Mouse (Mus musculus): Measurements from ENCODE around the gene Gm49398. TPM values are rescaled to one million over a fixed set of nuclear protein-coding genes. Genes with fewer than 3 reads are reported as not detected.

Gene Gm49398
- not detected in 2 replicates for polyA plus RNA-seq (2014; fragmentation: Nextera tagmentation; extraction: Ambion mirVana)

DNA sequence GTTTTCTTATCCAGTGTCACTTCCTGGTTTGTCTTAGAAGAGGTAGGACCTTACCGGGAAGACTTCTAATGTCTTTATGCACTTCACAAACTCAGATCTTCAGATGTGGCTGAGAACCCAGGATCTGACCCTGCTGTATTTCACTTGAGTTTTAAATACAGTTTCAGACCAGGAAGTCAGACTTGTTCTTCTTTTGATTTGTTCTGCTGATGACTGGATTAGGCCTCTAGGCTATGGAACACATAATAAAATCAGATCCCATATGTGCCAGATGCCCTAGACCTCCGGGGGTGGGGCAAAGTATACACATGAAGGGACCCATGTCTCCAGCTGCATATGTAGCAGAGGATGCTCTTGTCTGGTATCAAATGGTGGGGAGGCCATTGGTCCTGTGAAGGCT, at the start of gene Gm49398:
Gene Gm49398 (minus strand): TSS at position 101 of the 400 bp plus-strand sequence.
- no peak within 1 kb of the TSS for H3K4me3 ChIP-seq (ENCODE audit: low read depth, low read length)
- H3K9me3 ChIP-seq (replicated peaks; ENCODE audit: control insufficient read depth, low read length): no peaks in the 10 kb centered on the region
- no peak within 1 kb of the TSS for H3K27ac ChIP-seq (ENCODE audit: low read depth, low read length)
- 74% methylated on average over 2 of the region's 2 CpGs for WGBS (ENCODE audit: insufficient replicate concordance)
- H3K36me3 ChIP-seq (ENCODE audit: control insufficient read depth, insufficient read depth, low read length): no peaks in the 10 kb centered on the region
- no peak within 1 kb of the TSS for H3K9ac ChIP-seq (ENCODE audit: low read depth, low read length)
- H3K27me3 ChIP-seq (ENCODE audit: control insufficient read depth, insufficient read depth, low read length): no peaks in the 10 kb centered on the region
- ATAC-seq (replicated peaks; ENCODE audit: insufficient number of reproducible peaks, low FRiP score, low TSS enrichment): no peak
- H3K4me2 ChIP-seq: no peak within 1 kb of the TSS
- H3K4me1 ChIP-seq (ENCODE audit: control insufficient read depth, insufficient read depth, low read length): no peaks in the 10 kb centered on the region

GRCm38 (mm10) chr13:61255258-61255657, 33.4 kb downstream of the Gm49398 start, which contains the start of gene Cts8:
TSS of gene Cts8 (minus strand) at chr13:61255358.
- ATAC-seq (replicated peaks; ENCODE audit: insufficient number of reproducible peaks, low FRiP score, low TSS enrichment): no peak
- no peaks in the 10 kb centered on the region for H3K4me1 ChIP-seq (ENCODE audit: control insufficient read depth, insufficient read depth, low read length)
- no peak within 1 kb of the TSS for H3K27ac ChIP-seq (ENCODE audit: low read depth, low read length)
- peaks cover 6% of the 10 kb centered on the region; the same call in 1 of the 2 replicates for H3K9me3 ChIP-seq (replicated peaks; ENCODE audit: control insufficient read depth, low read length)
- H3K36me3 ChIP-seq (ENCODE audit: control insufficient read depth, insufficient read depth, low read length): no peaks in the 10 kb centered on the region
- WGBS (ENCODE audit: insufficient replicate concordance): 68% methylated on average over 2 of the region's 2 CpGs
- no peak within 1 kb of the TSS for H3K4me2 ChIP-seq
- H3K4me3 ChIP-seq (ENCODE audit: low read depth, low read length): no peak within 1 kb of the TSS
- no peak within 1 kb of the TSS for H3K9ac ChIP-seq (ENCODE audit: low read depth, low read length)
- H3K27me3 ChIP-seq (ENCODE audit: control insufficient read depth, insufficient read depth, low read length): no peaks in the 10 kb centered on the region

DNA sequence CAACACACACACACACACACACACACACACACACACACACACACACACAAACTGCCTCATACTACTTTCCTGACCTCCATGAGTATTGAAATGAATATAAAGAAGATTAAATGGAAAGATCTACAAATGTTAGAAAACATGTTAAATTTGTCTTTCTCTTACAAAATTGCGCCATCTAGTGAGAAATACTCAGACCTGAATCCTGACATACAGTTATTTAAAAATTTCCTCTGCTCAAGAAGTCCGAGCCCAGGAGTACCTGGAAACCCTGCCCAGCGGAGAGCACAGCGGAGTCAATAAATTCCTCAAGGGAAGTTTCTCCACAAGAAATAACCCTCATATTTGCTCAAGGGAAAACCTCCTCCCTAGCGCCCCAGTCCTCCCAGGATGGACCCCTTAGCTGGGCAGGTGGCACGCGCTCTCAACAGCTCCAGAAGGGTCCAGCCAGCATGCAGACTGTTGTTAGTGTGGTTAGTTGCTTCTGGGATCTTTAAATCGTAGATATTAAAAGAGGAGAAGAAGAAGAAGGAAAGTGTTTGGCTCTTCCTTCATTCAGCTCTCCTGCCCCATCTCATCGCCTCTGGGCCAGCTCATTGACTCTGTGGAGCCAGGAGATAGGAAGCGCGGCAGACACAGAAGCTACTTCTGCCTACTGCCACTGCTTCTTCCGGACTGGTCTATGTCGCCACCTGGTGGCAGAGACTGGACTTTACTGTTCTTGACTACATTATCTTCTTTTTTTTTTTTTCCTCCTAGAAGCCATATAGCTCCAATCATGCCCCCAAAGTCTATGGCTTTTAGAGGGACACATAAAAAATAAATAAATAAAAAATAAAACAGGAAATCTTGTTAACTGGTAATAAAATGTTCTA, 47.3 kb downstream of the Gm49398 start:
- Histone ChIP-seq H3K4me3 (ENCODE audit: low read depth, low read length) (no peak overlapping the region), H3K36me3 (ENCODE audit: control insufficient read depth, insufficient read depth, low read length) (no peaks in the 10 kb centered on the region), H3K4me1 (ENCODE audit: control insufficient read depth, insufficient read depth, low read length) (no peaks in the 10 kb centered on the region), H3K9ac (ENCODE audit: low read depth, low read length) (no peak overlapping the region), H3K27ac (ENCODE audit: low read depth, low read length) (no peak overlapping the region), H3K9me3 (replicated peaks; ENCODE audit: control insufficient read depth, low read length) (no peaks in the 10 kb centered on the region), H3K27me3 (ENCODE audit: control insufficient read depth, insufficient read depth, low read length) (no peaks in the 10 kb centered on the region), H3K4me2 (no peak overlapping the region)
- no peak for ATAC-seq (replicated peaks; ENCODE audit: insufficient number of reproducible peaks, low FRiP score, low TSS enrichment)
- 49% methylated on average over 13 of the region's 13 CpGs for WGBS (ENCODE audit: insufficient replicate concordance)

DNA sequence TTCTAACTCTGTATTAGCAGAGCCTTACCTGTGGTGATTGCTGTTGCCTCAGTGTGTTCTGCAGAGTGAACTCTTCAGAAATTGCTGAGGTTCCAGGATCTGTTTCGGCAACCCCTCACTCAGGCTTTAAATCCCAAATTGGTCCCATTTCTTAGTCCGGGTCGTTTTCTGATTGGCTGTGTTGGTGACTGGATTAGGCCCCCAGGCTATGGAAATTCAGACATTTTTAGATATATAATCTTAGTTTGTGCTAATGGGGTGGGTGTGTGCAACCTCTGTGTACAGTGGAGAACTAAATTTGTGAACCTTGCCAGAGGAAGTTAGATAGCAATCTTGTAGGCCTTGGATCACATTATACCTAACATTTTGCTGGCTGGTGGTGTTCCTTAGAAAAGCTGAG, 85.3 kb downstream of the Gm49398 start, which contains the start of gene Cts6:
Gene Cts6 (minus strand): TSS at position 101 of the 400 bp plus-strand sequence.
- no peaks in the 10 kb centered on the region for H3K4me1 ChIP-seq (ENCODE audit: control insufficient read depth, insufficient read depth, low read length)
- no peak within 1 kb of the TSS for H3K4me3 ChIP-seq (ENCODE audit: low read depth, low read length)
- H3K27ac ChIP-seq (ENCODE audit: low read depth, low read length): no peak within 1 kb of the TSS
- H3K9me3 ChIP-seq (replicated peaks; ENCODE audit: control insufficient read depth, low read length): 0 out of 2 replicates have a peak, but pooled peaks cover 4% of the 10 kb centered on the region
- H3K4me2 ChIP-seq: no peak within 1 kb of the TSS
- H3K9ac ChIP-seq (ENCODE audit: low read depth, low read length): no peak within 1 kb of the TSS
- H3K27me3 ChIP-seq (ENCODE audit: control insufficient read depth, insufficient read depth, low read length): no peaks in the 10 kb centered on the region
- WGBS (ENCODE audit: insufficient replicate concordance): 81% methylated on average over 3 of the region's 3 CpGs
- no peak for ATAC-seq (replicated peaks; ENCODE audit: insufficient number of reproducible peaks, low FRiP score, low TSS enrichment)
- no peaks in the 10 kb centered on the region for H3K36me3 ChIP-seq (ENCODE audit: control insufficient read depth, insufficient read depth, low read length)

Small RNA genes within 50 kb of the gene (microRNA-seq; reads per million reads assigned to microRNA genes)
- gene Gm27704 (ENCODE audit: borderline number of aligned reads): not detected

Other genes with a start within 250 kb of the Gm49398 start
- not detected in 2 replicates for gene Ctsq, start 248.2 kb downstream of the Gm49398 start, polyA plus RNA-seq (2014; fragmentation: Nextera tagmentation; extraction: Ambion mirVana)
- not detected in 2 replicates for gene Ctsr, start 124.6 kb downstream of the Gm49398 start, polyA plus RNA-seq (2014; fragmentation: Nextera tagmentation; extraction: Ambion mirVana)
- gene Cts6, start 85.4 kb downstream of the Gm49398 start, polyA plus RNA-seq (2014; fragmentation: Nextera tagmentation; extraction: Ambion mirVana): not detected in 2 replicates
- gene Cts8, start 33.5 kb downstream of the Gm49398 start, polyA plus RNA-seq (2014; fragmentation: Nextera tagmentation; extraction: Ambion mirVana): not detected in 2 replicates
- not detected in 2 replicates for gene Cts7, start 69.4 kb upstream of the Gm49398 start, polyA plus RNA-seq (2014; fragmentation: Nextera tagmentation; extraction: Ambion mirVana)